Mouse (Mus musculus) spleen, postnatal 10 days (tissue): ENCODE data around the gene Klhl11.
A peak's percentile ranks its signal among the peaks of the same experiment; 100 is the strongest.

Source experiments
- DNase-seq, 2 experiments: peaks; one replicate each; pipeline ENCODE4 v3.0.0; 2021 to 2022; ENCODE audit warnings: low spot score in 2 of 2

Klhl11 gene

DNA sequence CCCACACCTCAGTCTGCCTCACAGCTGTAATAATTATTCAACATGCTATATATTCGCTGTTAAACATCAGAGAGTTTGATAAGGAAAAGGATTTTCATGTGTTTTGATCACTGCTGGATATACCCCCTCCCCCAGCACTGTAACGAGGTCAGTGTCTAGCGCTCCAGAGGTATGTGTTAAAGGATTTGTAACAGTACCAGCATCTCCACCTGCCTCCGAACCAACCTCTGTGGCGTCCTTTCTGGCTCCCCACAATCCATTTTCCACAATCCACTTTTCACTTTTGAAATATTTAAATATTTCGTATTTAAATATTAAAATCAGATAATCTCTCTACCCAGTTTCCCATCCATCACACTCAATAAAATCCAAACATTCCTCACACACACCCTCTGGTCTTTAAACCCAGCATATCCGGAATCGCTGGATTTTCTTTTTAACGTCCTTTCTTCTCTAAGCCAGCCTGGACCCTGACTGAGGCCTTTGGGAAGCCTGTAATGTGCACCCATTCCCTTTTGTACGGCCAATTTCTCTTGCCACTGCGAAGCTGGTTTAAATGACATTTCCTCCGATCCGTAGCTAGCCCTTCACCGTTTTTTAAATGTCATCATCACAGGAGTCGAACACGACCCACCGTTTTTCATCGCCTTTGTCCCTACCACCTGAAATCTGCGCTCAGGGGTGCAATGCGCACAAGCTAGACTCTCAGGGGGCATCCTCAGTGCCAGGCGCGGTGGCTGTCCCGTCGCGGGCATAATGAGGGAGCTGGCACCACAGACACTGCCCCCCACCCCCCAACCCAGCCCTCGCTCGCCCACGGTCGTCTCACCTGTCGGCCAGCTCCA is 967 bp downstream of the Klhl11 start:
- DNase-seq, result no peak

DNA sequence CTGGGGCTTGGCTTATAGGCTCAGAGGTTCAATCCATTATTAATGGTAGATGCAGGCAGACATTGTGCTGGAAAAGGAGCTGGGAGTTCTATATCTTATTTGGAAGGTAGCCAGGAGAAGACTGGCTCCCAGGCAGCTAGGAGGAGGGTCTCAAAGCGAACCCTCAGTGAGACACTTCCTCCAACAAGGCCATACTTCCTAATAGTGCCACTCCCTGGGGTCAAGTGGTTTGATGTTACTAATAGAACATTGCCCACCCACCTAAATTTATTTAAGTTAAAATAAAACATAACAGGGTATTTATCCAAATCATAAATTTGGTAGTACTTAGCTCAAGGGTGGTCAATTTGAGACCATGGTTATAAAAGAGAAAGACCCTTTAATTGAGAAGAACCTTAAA is 6.7 kb downstream of the Klhl11 start:
- no peak for DNase-seq

- DNase-seq, result no peak
Measured at GRCm38 (mm10) chr11:100465229-100465792, 7.2 kb downstream of the Klhl11 start.

DNA sequence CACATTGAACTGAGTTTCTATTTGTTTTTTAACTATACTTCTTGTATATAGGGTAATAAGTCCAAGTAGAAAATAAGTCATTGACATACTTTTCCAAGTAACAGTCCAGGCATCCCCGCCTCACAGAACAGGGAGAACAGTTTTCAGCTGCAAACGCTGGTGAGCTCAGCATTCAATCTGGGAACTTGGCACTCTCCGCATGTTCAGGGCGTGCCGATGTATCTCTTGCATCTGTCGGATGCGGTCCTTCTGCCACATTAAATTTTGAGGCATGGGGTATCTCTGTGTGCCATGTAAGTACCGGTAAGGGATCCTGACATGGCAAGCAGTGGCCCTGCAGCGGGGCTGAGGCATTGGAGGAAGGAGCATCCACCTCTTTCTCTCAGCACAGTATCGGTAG is 9.8 kb downstream of the Klhl11 start:
- DNase-seq, result no peak

- no peak for DNase-seq
Measured at GRCm38 (mm10) chr11:100457711-100458110, 14.8 kb downstream of the Klhl11 start.

- no peak for DNase-seq
Measured at GRCm38 (mm10) chr11:100457247-100457646, 15.3 kb downstream of the Klhl11 start.

DNA sequence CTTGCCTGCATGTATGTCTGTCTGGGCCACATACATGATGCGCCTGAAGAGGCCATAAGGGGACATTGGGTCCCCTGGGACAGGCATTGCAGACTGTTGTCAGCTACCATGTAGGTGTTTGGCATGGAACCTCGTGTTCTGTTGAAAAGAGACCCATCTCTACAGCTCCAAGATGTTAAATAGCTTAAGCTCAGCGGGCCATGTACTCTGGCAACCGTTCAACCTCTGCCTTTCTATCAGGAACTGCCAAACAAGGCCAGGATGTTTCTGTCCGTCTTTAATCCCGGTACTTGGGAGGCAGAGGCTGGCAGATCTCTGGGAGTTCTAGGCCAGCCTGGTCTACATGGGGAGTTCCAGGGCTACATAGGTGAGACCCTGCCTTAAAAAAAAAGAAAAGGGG is 29.9 kb downstream of the Klhl11 start:
- DNase-seq, result no peak

DNA sequence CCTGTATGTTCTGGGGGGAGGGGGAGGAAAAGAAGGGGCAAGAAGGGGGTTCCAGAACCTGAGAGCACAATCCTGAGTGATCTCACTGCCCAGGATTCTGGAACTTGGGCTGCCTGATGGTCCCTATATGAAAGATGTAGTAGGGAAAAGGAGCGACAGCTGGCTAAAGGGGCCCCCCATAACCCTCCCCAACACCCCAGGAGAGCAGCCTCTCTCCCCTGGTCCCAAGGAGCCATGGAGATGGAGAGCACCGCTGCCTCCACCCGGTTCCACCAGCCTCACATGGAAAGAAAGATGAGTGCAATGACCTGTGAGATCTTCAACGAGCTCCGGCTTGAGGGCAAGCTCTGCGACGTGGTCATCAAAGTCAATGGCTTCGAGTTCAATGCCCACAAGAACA is 30.7 kb downstream of the Klhl11 start, which contains the start of the genes Nt5c3b and Klhl10:
TSS of gene Nt5c3b (minus strand) at position 12 of the 400 bp plus-strand sequence.
TSS of gene Klhl10 (plus strand) at position 121 of the 400 bp plus-strand sequence.
- DNase-seq, result no peak

GRCm38 (mm10) chr11:100440691-100441522 is 31.6 kb downstream of the Klhl11 start:
- DNase-seq, result peak; percentile 68 to 86

DNA sequence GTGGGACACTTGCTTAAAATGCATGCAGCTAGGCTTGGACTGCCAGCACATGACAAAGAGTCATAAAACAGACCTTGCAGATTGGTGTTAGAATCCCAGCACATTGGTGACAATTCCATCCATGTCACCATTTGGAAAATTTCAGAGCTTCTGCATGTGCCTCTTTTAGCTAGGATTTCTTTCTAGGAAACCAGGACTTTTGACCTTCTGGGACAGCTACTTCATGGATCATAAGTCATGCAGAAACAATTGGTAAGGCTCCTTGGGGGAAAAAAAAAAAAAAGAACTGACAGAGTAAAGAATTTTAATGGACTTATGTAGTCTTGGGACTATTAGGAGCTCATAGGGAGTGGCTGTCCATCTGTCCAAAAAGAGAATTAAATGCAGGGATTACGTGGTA is 34.6 kb downstream of the Klhl11 start:
- no peak for DNase-seq

DNA sequence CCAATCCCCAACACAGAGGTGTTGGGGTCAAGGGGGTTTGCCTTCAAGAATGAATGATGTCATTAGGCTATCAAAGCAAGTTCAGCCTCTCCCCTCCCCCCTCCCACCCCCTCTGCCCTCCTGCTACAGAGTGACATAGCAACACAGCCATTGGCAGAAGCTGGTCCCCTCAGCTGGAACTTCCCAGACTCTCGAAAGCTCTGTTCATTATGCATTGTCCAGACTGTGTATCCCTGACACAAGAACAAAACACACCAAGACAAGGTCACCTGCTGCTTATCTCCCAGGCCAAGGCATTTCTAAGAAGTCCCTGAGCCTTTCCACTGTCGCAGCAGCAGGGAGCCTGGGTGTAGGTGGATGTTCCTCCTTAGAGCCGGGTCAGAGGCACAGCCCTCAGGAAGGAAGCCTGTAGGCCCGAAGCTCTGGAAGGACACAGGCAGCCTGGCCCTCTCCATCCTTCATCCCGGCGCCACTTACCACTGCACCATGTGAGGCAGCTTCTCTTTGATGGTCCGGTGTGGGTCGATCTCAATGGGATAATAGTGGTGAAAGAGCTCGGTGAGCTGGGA is 36.8 kb downstream of the Klhl11 start:
- no peak for DNase-seq

DNA sequence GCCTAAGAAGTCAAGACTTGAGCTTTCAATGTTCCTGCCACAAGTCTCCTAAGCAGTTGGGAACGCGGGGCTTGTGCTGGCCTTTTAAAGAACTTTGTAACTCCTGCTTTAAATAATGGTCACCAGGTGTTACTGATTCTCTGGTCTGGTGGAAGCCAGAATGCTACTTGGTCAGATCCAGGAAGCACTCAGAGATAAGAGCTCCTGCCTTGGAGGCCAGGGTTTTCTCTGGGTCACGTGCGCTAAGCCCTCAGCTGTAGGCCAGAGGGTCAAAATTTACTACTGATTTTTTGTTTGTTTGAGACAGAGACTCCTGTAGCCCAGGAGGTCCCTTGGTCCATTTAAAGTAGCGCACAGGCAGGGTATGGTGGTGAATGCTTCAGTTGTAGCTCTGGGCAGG is 40.5 kb downstream of the Klhl11 start:
- no peak for DNase-seq

GRCm38 (mm10) chr11:100430052-100430451 is 42.5 kb downstream of the Klhl11 start:
- DNase-seq, result no peak

DNA sequence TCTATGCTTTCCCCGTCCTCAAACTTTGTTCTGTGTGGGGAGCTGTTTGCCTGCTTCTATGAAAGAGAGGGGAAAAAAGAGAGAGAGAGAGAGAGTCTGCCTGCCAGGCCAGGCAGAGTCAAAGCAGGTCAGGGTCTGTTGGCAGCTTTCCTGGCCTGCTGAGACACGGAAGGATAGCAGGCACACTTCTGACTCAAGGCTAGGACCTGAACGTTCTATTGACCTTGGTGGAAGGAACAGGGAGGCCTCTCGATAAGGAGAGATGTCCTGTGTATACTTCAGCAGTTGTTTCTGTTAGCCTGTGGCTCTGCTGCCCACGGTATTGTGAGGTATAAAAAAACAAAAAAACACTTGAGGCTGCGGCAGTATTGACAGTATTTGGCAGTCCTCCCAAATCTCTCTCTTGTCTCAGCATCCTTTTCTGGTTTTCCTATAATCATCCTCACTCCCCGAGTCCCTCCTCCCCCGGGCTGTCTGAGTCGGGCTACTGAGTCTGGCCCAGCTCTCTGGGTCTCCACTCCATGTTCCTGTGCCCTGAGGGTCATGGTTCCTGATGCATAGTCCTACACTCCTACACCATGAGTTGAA is 43.8 kb downstream of the Klhl11 start:
- no peak for DNase-seq

DNA sequence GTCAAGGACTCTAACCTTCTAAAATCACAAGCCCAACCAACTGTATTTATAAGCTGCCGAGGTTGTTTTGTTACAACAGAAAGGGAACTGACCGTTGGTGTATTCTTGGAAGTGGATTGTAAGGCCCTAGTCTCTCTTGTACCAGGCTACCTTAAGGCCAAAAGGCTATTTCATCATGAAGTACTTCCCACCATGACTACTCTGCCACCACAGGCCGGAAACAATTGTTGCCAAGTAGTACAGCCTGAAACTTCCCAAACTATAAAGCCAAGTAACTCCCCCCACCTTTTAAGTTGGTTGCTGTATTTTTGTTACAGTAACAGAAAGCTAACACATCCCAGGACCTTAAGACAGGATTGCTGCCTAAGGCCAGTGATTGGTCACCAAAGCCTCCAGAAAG is 45.7 kb downstream of the Klhl11 start:
- DNase-seq, result no peak

DNA sequence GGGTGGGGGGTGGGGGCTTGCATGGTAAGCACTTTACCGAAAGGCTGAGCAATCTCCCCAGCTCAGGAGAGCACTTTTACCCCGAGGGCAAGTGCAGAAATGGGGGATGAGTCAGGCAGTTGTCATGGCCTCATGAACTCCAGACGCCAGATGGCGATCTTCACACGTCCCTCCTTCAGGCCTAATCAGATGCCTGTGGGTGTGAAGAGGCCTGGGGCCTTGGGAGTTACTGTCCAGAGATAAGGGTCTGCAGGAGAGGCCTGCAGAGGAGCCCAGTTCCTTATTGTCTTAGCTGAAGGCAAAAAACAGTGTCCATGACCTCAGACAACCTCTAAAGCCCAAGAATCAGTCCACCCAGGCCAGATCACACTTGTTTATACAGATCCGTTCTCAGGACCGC is 46.7 kb downstream of the Klhl11 start:
- DNase-seq, result peak; percentile 28 to 81

DNA sequence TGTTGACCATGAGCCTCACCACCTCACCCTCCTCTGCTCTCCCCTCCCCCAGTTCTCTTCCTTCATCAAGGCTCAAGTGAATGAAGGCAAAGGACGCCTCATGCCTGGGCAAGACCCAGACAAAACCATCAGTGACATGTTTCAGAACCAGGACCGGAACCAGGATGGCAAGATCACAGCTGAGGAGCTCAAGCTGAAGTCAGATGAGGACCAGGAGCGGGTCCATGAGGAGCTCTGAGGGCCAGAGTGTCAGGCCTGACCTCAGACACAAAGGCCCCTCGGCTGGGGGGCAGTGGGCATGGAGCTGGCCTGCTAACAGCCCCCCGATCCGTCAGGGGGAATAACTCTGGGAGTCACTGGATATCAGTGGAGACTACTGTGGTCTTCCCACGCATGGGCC is 48.7 kb downstream of the Klhl11 start:
- DNase-seq, result no peak

DNA sequence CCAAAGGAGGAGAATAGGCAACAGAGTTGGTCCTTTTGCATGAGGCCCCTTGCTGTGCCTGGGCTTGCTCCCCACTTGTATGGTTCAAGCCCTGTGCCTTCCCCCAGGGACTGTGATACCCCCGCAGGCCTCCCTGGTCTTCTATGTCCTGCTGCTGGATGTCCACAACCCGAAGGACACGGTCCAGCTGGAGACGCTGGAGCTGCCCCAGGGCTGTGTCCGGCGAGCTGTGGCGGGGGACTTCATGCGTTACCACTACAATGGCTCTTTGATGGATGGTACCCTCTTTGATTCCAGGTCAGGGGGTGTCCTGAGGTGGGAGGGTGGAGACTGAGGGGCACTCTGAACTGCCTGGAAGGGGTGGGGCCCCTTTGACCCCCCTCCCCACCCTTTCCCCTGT is 51.0 kb downstream of the Klhl11 start:
- no peak for DNase-seq

DNA sequence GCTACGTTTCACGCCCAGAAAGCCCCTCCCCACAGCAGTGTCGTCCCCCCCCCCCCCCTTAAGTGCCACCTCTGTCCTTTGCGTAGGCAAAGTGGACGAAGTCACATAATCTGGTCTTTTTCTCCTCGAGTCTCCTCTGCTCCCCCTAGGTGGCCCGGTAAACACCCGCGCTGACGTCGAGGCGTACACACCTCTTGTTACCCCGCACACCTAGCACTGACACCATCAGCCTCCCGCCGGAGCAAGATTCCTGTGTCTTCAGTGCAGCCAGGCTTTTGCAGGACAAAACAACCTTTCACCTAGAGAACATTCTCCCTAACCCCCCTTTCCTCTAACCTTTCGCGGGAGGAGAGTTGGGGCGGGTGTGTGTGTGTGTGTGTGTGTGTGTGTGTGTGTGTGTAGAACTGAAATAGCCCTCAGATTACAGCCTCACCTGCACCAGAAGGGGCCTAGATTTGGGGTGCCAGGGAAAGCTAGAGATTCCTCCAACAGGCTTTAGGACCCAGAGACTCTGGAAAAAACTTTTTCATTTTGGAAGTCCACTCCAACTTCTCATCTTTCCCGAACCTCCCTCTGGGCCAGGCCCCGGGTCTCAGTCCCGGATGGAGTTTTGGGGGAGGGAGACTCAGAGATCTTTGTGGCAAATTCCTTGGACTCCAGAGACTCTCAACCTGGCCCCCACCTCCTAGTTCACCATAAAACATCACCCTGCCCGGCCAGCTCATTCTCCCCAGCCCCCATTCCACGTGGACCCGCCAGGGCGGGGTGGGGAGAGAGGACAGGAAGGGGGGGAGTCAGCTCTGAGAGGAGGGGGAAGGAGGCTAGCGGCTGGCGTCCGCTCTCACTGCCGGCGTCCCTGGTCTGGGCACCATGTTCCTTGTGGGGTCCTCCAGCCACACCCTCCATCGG is 57.4 kb downstream of the Klhl11 start, which contains the start of gene Fkbp10:
TSS of gene Fkbp10 (plus strand) at position 784 of the 909 bp plus-strand sequence.
- DNase-seq, result no peak
